Mouse (Mus musculus) macrophage (primary cell): Measurements from ENCODE around the gene Ing4. TPM values are rescaled to one million over a fixed set of nuclear protein-coding genes. Genes with fewer than 3 reads are reported as not detected.
A peak's percentile ranks its signal among the peaks of the same experiment; 100 is the strongest.
"Not testable (repeated sequence)": the region's sequence is repeated elsewhere in the genome, so short reads cannot be mapped to it uniquely, and the experiment has no call there.

ENCODE experiments used
- H3K27ac ChIP-seq: fragments of 350-480 bp; formaldehyde crosslinking; 2 replicates; pipeline ENCODE4 v1.9.0; 2021
- H3K36me3 ChIP-seq: fragments of 350-480 bp; formaldehyde crosslinking; 2 replicates; pipeline ENCODE4 v1.9.0; 2021; ENCODE audit errors: inconsistent target
- H3K4me3 ChIP-seq: fragments of 350-480 bp; formaldehyde crosslinking; 2 replicates; pipeline ENCODE4 v1.9.0; 2021; ENCODE audit errors: inconsistent target
- H3K79me2 ChIP-seq: fragments of 350-480 bp; formaldehyde crosslinking; 2 replicates; pipeline ENCODE4 v1.9.0; 2021; ENCODE audit errors: inconsistent target
- WGBS: methylation state at CpG from one replicate; pipeline ENCODE4 v1.1.7; 2026; ENCODE audit warnings: inconsistent platforms; ENCODE audit not compliant: missing documents; 5-methylcytosine and 5-hydroxymethylcytosine counted together
- polyA plus RNA-seq: library from polyadenylated mRNA; stranded (reverse); fragments of 250-400 nt; gene quantifications from 3 replicates; pipeline ENCODE4 v1.2.4, GENCODE M21; 2018; ENCODE audit warnings: inconsistent platforms

Ing4 gene
- polyA plus RNA-seq, 1 experiment from 2014 or later = 57.5 TPM

GRCm38 (mm10) chr6:125009129-125009180 is 30.6 kb upstream of the Ing4 start, which contains the start of gene Zfp384:
Zfp384 (plus strand) TSS chr6:125009145.
- peak within 1 kb of the TSS; percentile 74 for H3K4me3 ChIP-seq
- WGBS = 0% methylated on average over 3 of the region's 3 CpGs
- peaks cover 28% of the 10 kb centered on the region for H3K36me3 ChIP-seq
- peaks cover 39% of the 10 kb centered on the region for H3K79me2 ChIP-seq
- peak within 1 kb of the TSS; percentile 96 for H3K27ac ChIP-seq

GRCm38 (mm10) chr6:125009181-125010073 is 30.1 kb upstream of the Ing4 start:
- WGBS = under 1% methylated on average over 28 of the region's 78 CpGs
- Histone ChIP-seq H3K79me2 (peaks cover 44% of the 10 kb centered on the region), H3K4me3 (peak overlapping the region; percentile 74), H3K36me3 (peaks cover 32% of the 10 kb centered on the region), H3K27ac (peak overlapping the region; percentile 96)

GRCm38 (mm10) chr6:125017682-125018081 is 21.9 kb upstream of the Ing4 start:
- no peak overlapping the region for H3K4me3 ChIP-seq
- 95% methylated on average over 3 of the region's 3 CpGs for WGBS
- no peak overlapping the region for H3K27ac ChIP-seq
- peaks cover 100% of the 10 kb centered on the region for H3K79me2 ChIP-seq
- H3K36me3 ChIP-seq = peaks cover 74% of the 10 kb centered on the region

- H3K27ac ChIP-seq, H3K4me3 ChIP-seq: not testable (repeated sequence)
- peaks cover 26% of the 10 kb centered on the region; the same call in 1 of the 2 replicates for H3K79me2 ChIP-seq
- WGBS = 46% methylated on average over 3 of the region's 9 CpGs
- H3K36me3 ChIP-seq = peaks cover 83% of the 10 kb centered on the region
Measured at GRCm38 (mm10) chr6:125030532-125030931, 9.0 kb upstream of the Ing4 start.

- 95% methylated on average over 15 of the region's 16 CpGs for WGBS
- Histone ChIP-seq H3K4me3 (no peak overlapping the region), H3K36me3 (peaks cover 78% of the 10 kb centered on the region), H3K79me2 (peaks cover 15% of the 10 kb centered on the region; the same call in 1 of the 2 replicates), H3K27ac (no peak overlapping the region)
Measured at GRCm38 (mm10) chr6:125031604-125032003, 8.0 kb upstream of the Ing4 start.

- Histone ChIP-seq H3K36me3 (peaks cover 29% of the 10 kb centered on the region), H3K4me3 (peak overlapping the region; percentile 83), H3K79me2 (peaks cover 34% of the 10 kb centered on the region), H3K27ac (peak overlapping the region; percentile 84)
- WGBS = 76% methylated on average over 4 of the region's 4 CpGs
Measured at GRCm38 (mm10) chr6:125038666-125039065, 894 bp upstream of the Ing4 start.

- Histone ChIP-seq H3K27ac (peak overlapping the region; percentile 84), H3K4me3 (peak overlapping the region; percentile 83), H3K36me3 (peaks cover 29% of the 10 kb centered on the region), H3K79me2 (peaks cover 35% of the 10 kb centered on the region)
- 9% methylated on average over 8 of the region's 8 CpGs for WGBS
Measured at GRCm38 (mm10) chr6:125039131-125039530, 429 bp upstream of the Ing4 start.

GRCm38 (mm10) chr6:125040221-125040620 is 661 bp downstream of the Ing4 start:
- Histone ChIP-seq H3K79me2 (peaks cover 35% of the 10 kb centered on the region), H3K4me3 (peak overlapping the region; percentile 83), H3K36me3 (peaks cover 28% of the 10 kb centered on the region), H3K27ac (peak overlapping the region; percentile 84)
- WGBS = 4% methylated on average over 7 of the region's 7 CpGs

GRCm38 (mm10) chr6:125041047-125041446 is 1.5 kb downstream of the Ing4 start:
- H3K4me3 ChIP-seq = peak overlapping the region; percentile 83; the same call in 1 of the 2 replicates
- H3K27ac ChIP-seq = peak overlapping the region; percentile 84
- H3K79me2 ChIP-seq = peaks cover 35% of the 10 kb centered on the region
- H3K36me3 ChIP-seq = peaks cover 26% of the 10 kb centered on the region
- WGBS = 16% methylated on average over 7 of the region's 7 CpGs

GRCm38 (mm10) chr6:125042081-125042480 is 2.5 kb downstream of the Ing4 start:
- 90% methylated on average over 7 of the region's 7 CpGs for WGBS
- no peak overlapping the region for H3K4me3 ChIP-seq
- H3K36me3 ChIP-seq = peaks cover 27% of the 10 kb centered on the region
- peak overlapping the region; percentile 84 for H3K27ac ChIP-seq
- peaks cover 35% of the 10 kb centered on the region for H3K79me2 ChIP-seq

- Histone ChIP-seq H3K36me3 (peaks cover 69% of the 10 kb centered on the region), H3K27ac (no peak overlapping the region), H3K4me3 (no peak overlapping the region), H3K79me2 (peaks cover 21% of the 10 kb centered on the region)
- 43% methylated on average over 5 of the region's 5 CpGs for WGBS
Measured at GRCm38 (mm10) chr6:125046691-125047090, 7.1 kb downstream of the Ing4 start.

- peaks cover 73% of the 10 kb centered on the region for H3K36me3 ChIP-seq
- no peaks in the 10 kb centered on the region for H3K79me2 ChIP-seq
- 85% methylated on average over 17 of the region's 20 CpGs for WGBS
Measured at GRCm38 (mm10) chr6:125049678-125050077, 10.1 kb downstream of the Ing4 start, which contains the start of gene Acrbp. Acrbp (plus strand) TSS chr6:125049689.

GRCm38 (mm10) chr6:125051237-125051636 is 11.7 kb downstream of the Ing4 start:
- no peak overlapping the region for H3K4me3 ChIP-seq
- no peak overlapping the region for H3K27ac ChIP-seq
- H3K36me3 ChIP-seq = peaks cover 66% of the 10 kb centered on the region
- WGBS = 57% methylated on average over 3 of the region's 5 CpGs
- no peaks in the 10 kb centered on the region for H3K79me2 ChIP-seq

More at GRCm38 (mm10) chr6:125049678-125050077, 10.1 kb downstream of the Ing4 start, which contains the start of gene Acrbp:
- H3K4me3 ChIP-seq = no peak within 1 kb of the TSS
- H3K27ac ChIP-seq = no peak within 1 kb of the TSS

- no peaks in the 10 kb centered on the region for H3K36me3 ChIP-seq
- 98% methylated on average over 6 of the region's 6 CpGs for WGBS
- no peak overlapping the region for H3K27ac ChIP-seq
- H3K4me3 ChIP-seq = no peak overlapping the region
- no peaks in the 10 kb centered on the region for H3K79me2 ChIP-seq
Measured at GRCm38 (mm10) chr6:125061493-125061892, 21.9 kb downstream of the Ing4 start.

GRCm38 (mm10) chr6:125062511-125062910 is 23.0 kb downstream of the Ing4 start:
- Histone ChIP-seq H3K36me3 (no peaks in the 10 kb centered on the region), H3K79me2 (no peaks in the 10 kb centered on the region), H3K27ac (no peak overlapping the region), H3K4me3 (no peak overlapping the region)
- WGBS = 87% methylated on average over 5 of the region's 5 CpGs
